Mouse (Mus musculus): ENCODE measurements at regions not wholly inside any gene's neighbourhood (a gene's known extent, or its start where the extent isn't known, plus 50 kb on each side); places are given as distances from the start of the nearest gene placed in this dataset.

- WGBS = 21% methylated on average over 5 of the region's 5 CpGs
- no peaks in the 10 kb centered on the region for H3K36me3 ChIP-seq
- no peak overlapping the region for H3K9ac ChIP-seq
- H3K27me3 ChIP-seq (replicated peaks) = no peaks in the 10 kb centered on the region
- no peaks in the 10 kb centered on the region for H3K4me1 ChIP-seq
- H3K27ac ChIP-seq = no peak overlapping the region
- no peaks in the 10 kb centered on the region for H3K9me3 ChIP-seq
- ATAC-seq (ENCODE audit: insufficient read depth, low FRiP score, low read depth) = no peak
- H3K4me2 ChIP-seq = no peak overlapping the region
- H3K4me3 ChIP-seq (replicated peaks) = no peak overlapping the region
These were observed 79.1 kb downstream of the Sptssa start for GRCm38 (mm10) chr12:54577235-54577634.

- H3K4me3 ChIP-seq (replicated peaks) = no peak overlapping the region
- H3K9ac ChIP-seq = no peak overlapping the region
- 44% methylated on average over 3 of the region's 3 CpGs for WGBS
- no peaks in the 10 kb centered on the region for H3K4me1 ChIP-seq
- no peak overlapping the region for H3K27ac ChIP-seq
- no peak for ATAC-seq (ENCODE audit: insufficient read depth, low FRiP score, low read depth)
- H3K36me3 ChIP-seq = no peaks in the 10 kb centered on the region
- H3K4me2 ChIP-seq = no peak overlapping the region
- H3K27me3 ChIP-seq (replicated peaks) = no peaks in the 10 kb centered on the region
- H3K9me3 ChIP-seq = no peaks in the 10 kb centered on the region
These were observed 79.6 kb downstream of the Sptssa start for GRCm38 (mm10) chr12:54576821-54577220.

- 91% methylated on average over 8 of the region's 8 CpGs for WGBS
- Histone ChIP-seq H3K4me3 (replicated peaks) (no peak overlapping the region), H3K4me1 (no peaks in the 10 kb centered on the region), H3K36me3 (no peaks in the 10 kb centered on the region), H3K27ac (no peak overlapping the region), H3K9me3 (no peaks in the 10 kb centered on the region), H3K27me3 (replicated peaks) (no peaks in the 10 kb centered on the region), H3K4me2 (no peak overlapping the region), H3K9ac (no peak overlapping the region)
- no peak for ATAC-seq (ENCODE audit: insufficient read depth, low FRiP score, low read depth)
These were observed 83.5 kb downstream of the Sptssa start for GRCm38 (mm10) chr12:54572866-54573265.

- Histone ChIP-seq H3K4me3 (replicated peaks) (no peak overlapping the region), H3K9me3 (no peaks in the 10 kb centered on the region), H3K36me3 (no peaks in the 10 kb centered on the region), H3K27me3 (replicated peaks) (no peaks in the 10 kb centered on the region), H3K27ac (no peak overlapping the region), H3K9ac (no peak overlapping the region), H3K4me2 (no peak overlapping the region), H3K4me1 (no peaks in the 10 kb centered on the region)
- peak; percentile 53; the same call in 1 of the 2 replicates for ATAC-seq (ENCODE audit: insufficient read depth, low FRiP score, low read depth)
- WGBS = 57% methylated on average over 6 of the region's 6 CpGs
These were observed 88.1 kb downstream of the Sptssa start for GRCm38 (mm10) chr12:54568078-54568931.

GRCm38 (mm10) chr12:54567426-54567790 is 89.0 kb downstream of the Sptssa start:
- Histone ChIP-seq H3K4me1 (no peaks in the 10 kb centered on the region), H3K9me3 (no peaks in the 10 kb centered on the region), H3K4me3 (replicated peaks) (no peak overlapping the region), H3K4me2 (no peak overlapping the region), H3K36me3 (no peaks in the 10 kb centered on the region), H3K9ac (no peak overlapping the region), H3K27me3 (replicated peaks) (no peaks in the 10 kb centered on the region), H3K27ac (no peak overlapping the region)
- WGBS = 87% methylated on average over 3 of the region's 3 CpGs
- ATAC-seq (ENCODE audit: insufficient read depth, low FRiP score, low read depth) = no peak

GRCm38 (mm10) chr12:54566532-54567425 is 89.6 kb downstream of the Sptssa start:
- no peaks in the 10 kb centered on the region for H3K9me3 ChIP-seq
- no peak for ATAC-seq (ENCODE audit: insufficient read depth, low FRiP score, low read depth)
- no peak overlapping the region for H3K27ac ChIP-seq
- 89% methylated on average over 23 of the region's 23 CpGs for WGBS
- H3K4me1 ChIP-seq = no peaks in the 10 kb centered on the region
- H3K9ac ChIP-seq = no peak overlapping the region
- H3K27me3 ChIP-seq (replicated peaks) = no peaks in the 10 kb centered on the region
- no peak overlapping the region for H3K4me2 ChIP-seq
- H3K36me3 ChIP-seq = no peaks in the 10 kb centered on the region
- no peak overlapping the region for H3K4me3 ChIP-seq (replicated peaks)

GRCm38 (mm10) chr12:54561981-54562380 is 94.4 kb downstream of the Sptssa start:
- H3K9me3 ChIP-seq = no peaks in the 10 kb centered on the region
- H3K4me3 ChIP-seq (replicated peaks) = no peak overlapping the region
- no peak for ATAC-seq (ENCODE audit: insufficient read depth, low FRiP score, low read depth)
- H3K9ac ChIP-seq = no peak overlapping the region
- no peak overlapping the region for H3K27ac ChIP-seq
- H3K36me3 ChIP-seq = no peaks in the 10 kb centered on the region
- no peak overlapping the region for H3K4me2 ChIP-seq
- no peaks in the 10 kb centered on the region for H3K4me1 ChIP-seq
- H3K27me3 ChIP-seq (replicated peaks) = no peaks in the 10 kb centered on the region
- WGBS = 89% methylated on average over 4 of the region's 4 CpGs

- Histone ChIP-seq H3K27me3 (replicated peaks) (no peaks in the 10 kb centered on the region), H3K9ac (no peak overlapping the region), H3K4me1 (no peaks in the 10 kb centered on the region), H3K4me3 (replicated peaks) (no peak overlapping the region), H3K9me3 (no peaks in the 10 kb centered on the region), H3K4me2 (no peak overlapping the region), H3K36me3 (no peaks in the 10 kb centered on the region), H3K27ac (no peak overlapping the region)
- no peak for ATAC-seq (ENCODE audit: insufficient read depth, low FRiP score, low read depth)
- 31% methylated on average over 2 of the region's 2 CpGs for WGBS
These were observed 98.3 kb downstream of the Sptssa start for GRCm38 (mm10) chr12:54558106-54558505.

- WGBS = 83% methylated on average over 9 of the region's 9 CpGs
- ATAC-seq (ENCODE audit: insufficient read depth, low FRiP score, low read depth) = no peak
- Histone ChIP-seq H3K4me3 (replicated peaks) (no peak overlapping the region), H3K27me3 (replicated peaks) (no peaks in the 10 kb centered on the region), H3K27ac (no peak overlapping the region), H3K4me2 (no peak overlapping the region), H3K36me3 (no peaks in the 10 kb centered on the region), H3K4me1 (peaks cover 3% of the 10 kb centered on the region; the same call in 1 of the 2 replicates), H3K9ac (no peak overlapping the region), H3K9me3 (no peaks in the 10 kb centered on the region)
These were observed 106.7 kb downstream of the Sptssa start for GRCm38 (mm10) chr12:54549659-54550058.

GRCm38 (mm10) chr12:54545821-54546608 is 110.4 kb downstream of the Sptssa start:
- Histone ChIP-seq H3K27ac (no peak overlapping the region), H3K36me3 (no peaks in the 10 kb centered on the region), H3K9ac (no peak overlapping the region), H3K9me3 (no peaks in the 10 kb centered on the region), H3K27me3 (replicated peaks) (no peaks in the 10 kb centered on the region), H3K4me2 (no peak overlapping the region), H3K4me1 (peaks cover 3% of the 10 kb centered on the region; the same call in 1 of the 2 replicates), H3K4me3 (replicated peaks) (no peak overlapping the region)
- WGBS = 40% methylated on average over 16 of the region's 16 CpGs
- ATAC-seq (ENCODE audit: insufficient read depth, low FRiP score, low read depth) = no peak

GRCm38 (mm10) chr12:54538320-54538705 is 118.1 kb downstream of the Sptssa start:
- Histone ChIP-seq H3K9ac (no peak overlapping the region), H3K4me1 (0 out of 2 replicates have a peak, but pooled peaks cover 4% of the 10 kb centered on the region), H3K27ac (peak overlapping the region; percentile 31; the same call in 1 of the 2 replicates), H3K36me3 (no peaks in the 10 kb centered on the region), H3K4me2 (no peak overlapping the region), H3K4me3 (replicated peaks) (no peak overlapping the region), H3K27me3 (replicated peaks) (no peaks in the 10 kb centered on the region), H3K9me3 (no peaks in the 10 kb centered on the region)
- ATAC-seq (ENCODE audit: insufficient read depth, low FRiP score, low read depth) = no peak
- WGBS = 73% methylated on average over 4 of the region's 4 CpGs

Measured in stomach, embryonic 15.5 days (tissue).